Mouse (Mus musculus): ENCODE measurements at regions not wholly inside any gene's neighbourhood (a gene's known extent, or its start where the extent isn't known, plus 50 kb on each side); places are given as distances from the start of the nearest gene placed in this dataset.
"Not testable (repeated sequence)": the region's sequence is repeated elsewhere in the genome, so short reads cannot be mapped to it uniquely, and the experiment has no call there.

DNA sequence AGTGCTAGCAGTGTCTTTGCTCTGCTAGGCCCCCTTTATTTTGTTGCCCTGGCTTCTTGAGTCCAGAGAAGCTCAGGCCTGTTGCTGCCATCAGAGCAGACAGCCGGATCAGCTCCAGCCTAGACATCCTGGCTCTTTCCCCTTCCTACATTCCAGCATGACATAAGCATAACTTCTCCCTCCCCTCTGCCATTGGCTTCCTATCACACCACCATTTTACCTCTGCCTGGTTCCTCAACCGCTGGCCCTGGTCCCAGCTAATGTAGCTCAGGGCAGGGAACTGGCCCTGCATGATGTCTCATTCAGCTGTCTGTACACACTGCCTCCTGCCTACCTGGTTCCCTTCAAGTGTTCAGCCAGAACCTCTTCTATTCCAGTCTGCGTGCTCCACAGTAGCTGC lies 146.5 kb downstream of the Tmem121 start:
- no peak for ATAC-seq (ENCODE audit: low TSS enrichment)

DNA sequence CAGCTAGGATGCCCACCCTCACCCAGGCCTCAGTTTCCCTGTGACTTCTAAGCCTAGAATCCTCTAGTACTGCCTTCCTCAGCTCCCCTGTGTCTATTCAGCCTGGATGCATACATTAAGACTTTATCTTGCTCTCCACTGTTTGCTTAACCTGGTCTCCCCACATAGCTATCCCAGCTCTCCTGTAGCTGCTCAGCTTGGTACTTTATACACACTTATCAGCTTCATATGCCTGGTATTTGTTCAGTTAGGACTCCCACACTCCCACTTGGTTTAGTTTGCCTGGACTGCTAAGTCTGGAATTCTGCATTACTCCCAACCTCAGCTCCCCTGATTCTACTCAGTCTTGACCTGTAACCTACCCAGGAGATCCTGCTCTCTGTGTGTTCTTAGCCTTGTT lies 147.7 kb downstream of the Tmem121 start:
- ATAC-seq (ENCODE audit: low TSS enrichment): no peak

DNA sequence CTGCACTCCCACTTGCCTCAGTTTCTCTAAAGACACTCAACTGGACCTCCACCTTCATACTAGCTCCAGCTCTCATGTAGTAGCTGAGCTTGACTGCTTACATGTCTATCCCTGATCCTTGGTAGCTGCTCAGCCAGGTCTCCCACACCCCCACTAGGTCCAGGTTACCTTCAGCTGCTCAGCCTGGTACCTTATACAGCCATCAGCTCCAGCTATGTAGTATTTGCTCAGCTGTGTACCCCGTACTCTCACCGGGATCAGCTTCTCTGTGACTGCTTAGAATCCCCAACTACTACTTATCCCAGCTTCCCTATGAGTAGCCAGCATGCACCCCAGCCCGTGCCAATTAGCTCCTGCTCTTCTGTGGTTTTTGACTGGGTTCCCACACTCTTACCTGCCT lies 148.1 kb downstream of the Tmem121 start:
- not testable (repeated sequence) for ATAC-seq (ENCODE audit: low TSS enrichment)

DNA sequence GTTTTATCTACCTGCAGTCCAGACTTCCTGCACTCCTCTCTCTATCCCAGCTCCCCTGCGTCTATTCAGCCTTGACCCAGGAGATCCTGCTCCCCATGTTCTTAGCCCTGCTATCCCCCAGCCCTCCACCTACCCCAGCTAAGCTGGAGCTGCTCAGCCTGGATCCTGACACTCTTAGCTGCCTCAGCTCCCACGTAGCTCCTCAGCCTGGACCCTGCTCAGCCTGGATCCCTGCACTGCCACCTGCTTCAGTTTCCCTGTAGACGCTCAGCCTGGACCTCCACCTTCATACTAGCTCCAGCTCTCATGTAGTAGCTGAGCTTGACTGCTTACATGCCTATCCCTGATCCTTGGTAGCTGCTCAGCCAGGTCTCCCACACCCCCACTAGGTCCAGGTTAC lies 151.5 kb downstream of the Tmem121 start:
- ATAC-seq (ENCODE audit: low TSS enrichment): no peak

DNA sequence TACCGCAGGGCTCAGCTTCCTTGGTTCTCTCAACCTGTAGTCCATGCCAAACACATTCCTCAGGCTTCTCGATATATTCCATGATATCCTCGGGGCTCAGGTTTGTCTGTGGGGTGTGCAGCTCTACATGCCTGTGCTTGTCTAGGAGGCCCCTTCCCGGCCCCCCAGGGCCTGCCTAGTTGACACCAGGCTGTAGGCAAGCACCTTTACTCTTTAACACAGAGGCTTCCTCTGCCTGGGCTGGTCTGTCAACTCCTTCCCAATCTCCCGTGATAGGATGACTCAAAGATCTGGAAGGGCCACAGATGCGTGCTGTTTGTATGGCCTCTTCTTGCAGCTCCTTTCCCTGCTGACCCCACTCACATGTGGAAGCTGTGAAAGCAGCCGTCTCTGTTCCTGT lies 150.4 kb upstream of the Adam6b start:
- no peak for ATAC-seq (ENCODE audit: low TSS enrichment)

DNA sequence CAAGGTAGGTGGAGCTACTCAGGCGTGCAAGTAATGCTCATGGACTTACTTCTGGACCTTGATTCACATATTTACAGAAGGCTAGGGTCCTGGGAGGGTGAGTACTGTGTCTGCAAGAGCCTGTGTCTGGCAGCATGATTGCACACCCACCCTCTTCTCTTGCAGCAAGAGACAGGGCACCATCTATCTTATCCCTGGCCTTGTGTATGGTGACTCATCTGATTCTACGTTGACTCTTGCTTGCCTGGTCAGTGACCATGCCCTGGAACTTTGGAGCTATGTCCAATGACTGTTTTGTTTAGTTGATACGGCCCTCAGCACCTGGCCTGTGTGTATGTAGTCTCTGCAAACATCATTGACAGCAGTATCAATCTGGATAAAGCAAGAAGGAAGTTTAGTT lies 148.3 kb upstream of the Adam6b start:
- ATAC-seq (ENCODE audit: low TSS enrichment): no peak

DNA sequence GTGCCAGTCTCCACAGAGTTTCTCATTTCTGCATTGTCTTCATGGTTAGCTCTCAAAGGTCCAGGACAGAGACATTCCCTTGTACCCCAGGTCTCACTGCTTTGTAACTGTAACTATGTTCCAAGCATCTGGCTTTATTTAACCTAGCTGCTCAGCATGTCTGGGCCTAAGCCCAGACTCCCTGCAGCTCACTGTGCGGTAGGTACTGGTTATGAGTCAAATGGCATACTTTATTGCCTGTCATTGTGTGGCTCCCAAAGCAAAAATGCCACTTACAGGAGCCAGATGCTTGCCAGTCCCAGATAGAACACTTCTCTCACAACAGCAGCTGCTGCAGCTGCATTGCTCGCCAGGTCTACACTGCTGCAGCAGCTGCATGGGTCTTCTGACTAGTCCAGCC lies 134.2 kb upstream of the Adam6b start:
- no peak for ATAC-seq (ENCODE audit: low TSS enrichment)

DNA sequence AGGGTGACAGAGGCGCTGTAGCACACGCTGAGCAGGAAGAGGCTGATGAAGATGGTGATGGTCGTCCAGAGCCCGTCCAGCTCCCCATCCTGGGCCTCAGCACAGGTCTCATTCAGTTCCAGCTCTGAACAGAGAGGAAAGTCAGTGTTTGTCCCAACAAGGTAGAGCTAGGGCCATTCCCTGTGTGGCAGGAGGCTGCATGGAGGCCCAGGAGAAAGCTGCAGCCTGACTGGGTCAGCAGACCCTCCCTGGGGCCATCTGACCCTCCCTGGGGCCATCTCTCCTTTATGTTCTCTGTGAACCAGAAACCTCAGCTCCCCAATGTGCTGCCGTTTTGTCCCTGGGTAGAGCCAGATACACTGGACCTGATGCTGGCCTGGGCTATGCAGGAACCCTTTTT lies 131.2 kb upstream of the Adam6b start:
- no peak for ATAC-seq (ENCODE audit: low TSS enrichment)

DNA sequence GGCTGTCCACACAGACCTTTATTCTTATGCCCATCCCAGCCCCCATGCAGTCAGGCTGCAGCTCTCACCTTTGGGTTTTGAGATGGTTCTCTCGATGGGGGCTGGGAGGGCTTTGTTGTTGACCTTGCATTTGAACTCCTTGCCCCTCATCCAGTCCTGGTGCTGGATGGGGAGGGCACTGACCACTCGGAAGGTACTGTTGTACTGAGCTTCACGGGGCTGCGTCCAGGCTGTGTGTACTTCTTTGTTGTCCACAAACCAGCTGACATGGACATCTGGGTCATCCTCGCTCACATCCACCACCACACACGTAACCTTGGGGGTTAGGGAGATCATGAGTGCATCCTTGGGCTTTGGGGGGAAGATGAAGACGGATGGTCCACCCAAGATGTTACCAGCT lies 129.3 kb upstream of the Adam6b start:
- ATAC-seq (ENCODE audit: low TSS enrichment): no peak

DNA sequence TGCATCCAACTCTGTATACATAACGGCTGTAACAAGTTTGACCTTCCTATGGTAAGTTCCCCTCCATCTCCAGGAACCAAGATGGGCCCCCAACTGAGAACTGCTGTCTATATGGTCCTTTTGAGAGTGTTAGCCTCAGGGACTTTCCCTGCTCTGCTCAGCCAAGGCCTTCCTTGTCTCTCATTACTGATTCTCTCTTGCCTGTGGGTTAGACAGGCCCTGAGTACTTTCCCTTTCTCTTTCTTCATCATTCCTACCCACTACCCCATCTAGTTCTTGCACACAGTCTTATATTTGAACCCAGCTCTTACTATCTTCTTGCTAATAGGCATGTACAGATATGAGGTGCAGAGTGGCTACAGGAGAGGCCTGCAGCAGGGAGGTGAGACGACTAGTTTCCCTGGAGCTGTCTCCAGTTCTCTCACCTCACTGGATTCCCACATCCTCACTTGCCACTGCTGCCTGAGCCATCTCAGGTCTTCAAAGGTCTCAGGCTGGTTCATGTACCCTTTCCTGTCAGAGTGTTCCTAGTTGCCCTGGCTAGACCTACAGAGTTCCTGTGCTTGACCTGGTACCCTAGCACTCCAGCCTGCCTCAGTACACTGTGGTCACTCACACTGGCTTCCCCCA lies 126.8 kb upstream of the Adam6b start:
- no peak for ATAC-seq (ENCODE audit: low TSS enrichment)

DNA sequence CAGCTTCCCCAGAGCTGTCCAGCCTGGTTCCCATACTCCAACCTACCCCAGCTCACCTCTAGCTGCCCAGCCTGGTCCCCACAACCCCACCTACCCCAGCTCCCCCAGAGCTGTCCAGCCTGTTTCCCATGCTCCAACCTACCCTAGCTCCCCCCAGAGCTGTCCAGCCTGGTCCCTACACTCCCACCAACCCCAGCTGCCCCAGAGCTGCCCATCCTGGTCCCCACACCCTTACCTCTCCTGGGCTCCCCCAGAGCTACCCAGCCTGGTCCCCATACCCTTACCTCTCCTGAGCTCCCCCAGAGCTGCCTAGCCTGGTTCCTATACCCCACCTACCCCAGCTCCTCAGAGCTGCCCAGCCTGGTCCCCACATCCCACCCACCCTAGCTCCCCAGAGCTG lies 125.3 kb upstream of the Adam6b start:
- ATAC-seq (ENCODE audit: low TSS enrichment): no peak

DNA sequence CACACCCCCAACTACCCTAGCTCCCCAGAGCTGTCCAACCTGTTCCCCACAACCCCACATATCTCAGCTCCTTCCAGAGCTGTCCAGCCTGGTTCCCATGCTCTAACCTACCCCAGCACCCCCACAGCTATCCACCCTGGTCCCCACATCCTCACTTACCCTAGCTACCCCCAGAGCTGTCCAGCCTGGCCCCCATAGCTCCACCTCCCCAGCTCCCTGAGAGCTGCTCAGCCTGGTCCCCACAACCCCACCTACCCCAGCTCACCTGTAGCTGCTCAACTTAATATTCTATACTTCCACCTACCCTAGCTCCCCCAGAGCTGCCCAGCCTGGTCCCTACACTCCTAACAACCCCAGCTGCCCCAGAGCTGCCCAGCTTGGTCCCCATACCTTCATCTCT lies 124.9 kb upstream of the Adam6b start:
- ATAC-seq (ENCODE audit: low TSS enrichment): no peak

DNA sequence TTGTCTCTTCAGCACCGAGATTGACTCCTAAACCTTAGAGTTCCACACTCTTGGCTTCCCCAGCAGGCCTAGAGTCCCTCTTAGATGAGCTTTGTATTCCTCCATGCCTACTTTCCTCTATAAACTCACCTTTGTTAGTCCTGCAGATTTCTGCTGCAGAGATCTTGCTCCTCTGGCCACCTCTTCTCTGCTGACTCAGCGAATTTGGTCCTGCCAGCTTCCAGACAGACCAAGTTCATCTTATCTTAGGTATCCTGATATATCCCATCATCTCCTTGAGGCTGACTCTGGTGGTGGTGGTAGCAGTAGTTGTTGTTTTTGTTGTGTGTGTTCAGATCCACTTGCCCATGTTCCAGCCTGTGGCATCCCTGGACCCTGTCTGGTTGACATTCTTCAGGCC lies 123.5 kb upstream of the Adam6b start:
- ATAC-seq (ENCODE audit: low TSS enrichment): no peak

DNA sequence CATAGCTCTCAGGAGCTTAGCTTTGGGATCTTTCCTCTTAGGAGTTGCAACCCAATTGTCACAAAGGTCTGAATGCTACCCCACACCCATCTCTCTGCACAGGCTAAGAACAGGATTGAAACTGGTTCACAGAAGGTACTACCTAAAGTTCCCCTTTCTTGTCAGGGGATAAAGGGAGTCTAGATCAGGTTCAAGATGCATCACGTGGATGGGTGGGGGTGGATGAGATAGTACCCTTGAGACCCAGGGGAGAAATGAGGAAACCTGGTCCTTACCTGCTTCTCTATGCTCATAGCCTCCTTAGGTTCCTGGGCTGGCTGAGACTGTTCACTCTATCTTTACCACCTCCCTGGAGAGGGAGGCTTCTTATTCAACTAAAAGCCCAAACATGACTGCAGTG lies 122.9 kb upstream of the Adam6b start:
- ATAC-seq (ENCODE audit: low TSS enrichment): no peak

DNA sequence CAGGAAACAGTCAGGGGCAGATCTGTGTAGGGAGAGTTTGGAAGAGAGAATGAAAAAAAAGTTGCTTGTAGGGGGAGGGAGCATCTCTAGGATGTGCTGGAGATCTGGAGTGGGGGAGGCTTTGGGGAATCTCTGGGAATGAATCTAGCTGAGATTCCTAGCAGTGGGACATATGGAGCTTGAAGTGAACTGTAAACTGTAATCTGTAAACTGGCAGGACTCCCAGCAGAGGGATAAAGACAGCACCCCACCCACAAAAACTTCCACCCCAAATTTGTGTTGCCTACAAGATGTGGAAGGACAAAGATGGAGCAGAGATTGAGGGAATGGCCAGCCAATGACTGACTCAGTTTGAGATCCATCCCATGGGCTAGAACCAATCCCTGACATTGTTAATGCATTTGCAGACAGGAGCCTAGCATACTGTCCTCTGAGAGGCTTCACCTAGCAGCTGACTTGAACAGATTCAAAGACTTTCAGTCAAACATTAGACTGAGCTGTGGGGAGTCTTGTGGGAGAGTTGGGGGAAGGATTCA lies 87.7 kb upstream of the Adam6b start:
- ATAC-seq (ENCODE audit: low TSS enrichment): peak; percentile 98

DNA sequence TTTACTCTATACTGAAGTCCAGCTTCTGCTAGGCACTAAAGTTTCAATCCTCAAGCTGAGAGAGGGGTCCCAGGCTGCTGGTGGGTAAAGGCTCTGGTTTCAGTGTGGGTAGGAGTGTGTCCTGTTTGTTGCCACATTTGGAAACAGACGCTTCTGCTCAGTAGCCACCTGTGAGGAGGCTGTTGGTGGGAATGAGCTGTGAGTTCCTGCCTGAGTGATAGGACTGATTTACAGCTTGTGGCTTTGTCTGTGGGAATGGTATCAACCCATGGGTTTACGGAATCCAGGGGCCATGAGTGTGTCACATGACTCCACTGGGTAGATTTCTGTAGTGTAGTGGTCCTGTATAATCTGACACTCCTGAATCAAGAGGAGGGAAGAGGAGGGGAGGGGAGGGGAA lies 86.5 kb upstream of the Adam6b start:
- no peak for ATAC-seq (ENCODE audit: low TSS enrichment)

DNA sequence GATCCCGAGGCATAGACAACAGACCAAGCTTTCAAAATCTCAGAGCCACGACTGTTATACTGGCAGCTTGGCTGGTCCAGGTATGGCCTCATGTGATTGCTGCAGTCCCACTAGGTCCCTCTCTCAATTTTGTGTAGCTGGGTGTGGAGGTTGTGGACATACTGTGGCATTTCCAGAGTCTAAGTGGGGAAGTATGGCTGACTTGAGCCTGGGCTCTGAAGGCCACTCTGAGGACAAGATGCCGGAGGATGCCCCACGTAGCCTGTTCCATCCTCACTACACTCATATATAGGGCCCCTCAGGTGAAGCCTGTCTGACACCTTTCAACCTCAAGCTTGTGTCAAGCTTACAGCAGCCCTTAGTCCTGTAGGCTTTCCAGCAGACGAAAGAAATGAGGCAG lies 78.2 kb upstream of the Adam6b start:
- no peak for ATAC-seq (ENCODE audit: low TSS enrichment)

DNA sequence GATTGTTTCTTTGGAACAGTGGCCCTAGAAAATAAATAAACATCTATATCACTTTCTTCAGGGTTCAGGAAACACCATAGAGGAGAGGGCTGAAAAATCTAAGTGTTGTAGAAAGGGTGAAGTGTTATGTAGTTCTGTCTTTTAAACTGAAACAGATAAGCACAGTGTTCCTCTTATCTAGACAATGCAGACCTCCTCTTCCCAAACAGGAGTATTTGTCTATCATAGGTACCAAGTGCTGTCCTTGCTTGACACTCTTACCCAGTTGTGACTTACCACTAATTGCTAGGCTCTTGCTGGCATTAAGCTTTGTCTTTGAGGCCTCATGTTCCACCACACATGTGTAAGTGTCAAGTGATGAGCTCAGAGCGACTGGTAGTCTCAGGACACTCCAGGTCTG lies 75.3 kb upstream of the Adam6b start:
- no peak for ATAC-seq (ENCODE audit: low TSS enrichment)

DNA sequence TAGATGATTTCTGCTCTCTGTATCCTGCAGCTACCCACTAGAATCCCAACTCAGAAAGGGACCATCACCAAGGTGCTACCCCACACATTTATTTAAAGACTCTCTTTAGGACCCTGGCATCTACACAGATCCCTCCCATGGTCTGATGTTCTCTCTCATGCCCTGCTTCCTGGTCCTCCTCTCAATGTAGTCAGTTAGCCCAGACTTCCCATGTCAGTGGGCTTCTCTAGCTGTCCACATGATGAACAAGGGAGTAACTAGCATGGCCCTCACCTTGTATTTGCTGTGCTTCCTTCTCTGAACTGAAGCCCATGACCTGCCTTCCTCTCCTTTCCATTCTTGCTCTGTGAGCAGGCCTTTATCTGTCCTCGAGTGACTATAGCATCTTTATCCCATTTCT lies 71.8 kb upstream of the Adam6b start:
- ATAC-seq (ENCODE audit: low TSS enrichment): no peak

DNA sequence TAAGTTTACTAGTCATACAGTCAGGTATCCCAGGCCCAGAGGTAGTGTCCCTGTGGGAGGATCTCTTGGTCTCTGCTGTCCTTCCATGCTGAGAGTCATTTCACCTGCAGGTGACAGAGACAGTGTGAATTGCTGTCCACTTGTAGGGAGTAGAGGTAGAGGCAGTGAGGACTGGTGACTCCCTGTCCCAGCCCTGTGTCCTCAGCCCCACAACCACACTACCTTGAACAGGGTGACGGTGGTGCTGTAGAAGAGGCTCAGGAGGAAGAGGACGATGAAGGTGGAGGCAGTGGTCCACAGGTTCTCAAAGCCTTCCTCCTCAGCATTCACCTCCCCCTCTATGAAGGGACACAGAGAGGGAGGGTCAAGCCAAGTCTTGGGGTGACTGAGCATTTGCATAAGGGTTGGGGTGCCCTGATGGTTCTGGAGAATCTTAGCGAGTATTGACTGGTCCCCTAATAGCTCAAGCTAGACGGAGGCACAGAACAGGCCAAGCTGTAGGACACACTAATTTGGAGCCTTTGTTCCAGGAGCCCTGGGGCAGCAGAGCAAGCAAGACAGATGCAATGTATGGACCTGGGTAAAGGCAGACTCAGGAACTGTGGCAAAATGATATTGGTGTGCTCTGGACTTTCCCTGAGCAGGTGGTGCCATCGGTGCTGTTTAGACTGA lies 70.4 kb upstream of the Adam6b start:
- ATAC-seq (ENCODE audit: low TSS enrichment): no peak

DNA sequence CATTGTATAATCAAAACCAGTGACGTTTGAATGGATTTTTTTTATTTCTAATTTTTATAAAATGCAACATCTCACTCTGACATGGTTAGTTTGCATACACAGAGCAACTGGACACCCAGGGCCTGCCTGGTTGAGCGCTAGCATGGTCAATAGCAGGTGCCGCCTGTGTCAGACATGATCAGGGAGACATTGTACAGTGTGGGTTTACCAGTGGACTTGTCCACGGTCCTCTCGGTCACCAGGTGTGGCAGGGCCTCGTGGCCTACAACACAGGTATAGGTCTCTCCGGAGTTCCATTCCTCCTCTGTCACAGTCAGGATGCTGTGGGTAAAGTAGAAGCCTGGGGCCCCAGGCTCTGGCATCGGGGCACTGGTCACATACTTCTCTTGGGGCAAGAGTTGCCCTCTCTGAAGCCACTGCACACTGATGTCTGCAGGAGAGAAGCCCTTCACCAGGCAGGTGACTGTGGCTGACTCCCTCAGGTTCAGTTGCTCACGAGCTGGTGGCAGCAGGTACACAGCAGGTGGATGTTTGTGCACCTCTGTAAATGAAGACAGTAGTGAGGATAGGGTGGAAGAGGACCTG lies 68.5 kb upstream of the Adam6b start:
- no peak for ATAC-seq (ENCODE audit: low TSS enrichment)

DNA sequence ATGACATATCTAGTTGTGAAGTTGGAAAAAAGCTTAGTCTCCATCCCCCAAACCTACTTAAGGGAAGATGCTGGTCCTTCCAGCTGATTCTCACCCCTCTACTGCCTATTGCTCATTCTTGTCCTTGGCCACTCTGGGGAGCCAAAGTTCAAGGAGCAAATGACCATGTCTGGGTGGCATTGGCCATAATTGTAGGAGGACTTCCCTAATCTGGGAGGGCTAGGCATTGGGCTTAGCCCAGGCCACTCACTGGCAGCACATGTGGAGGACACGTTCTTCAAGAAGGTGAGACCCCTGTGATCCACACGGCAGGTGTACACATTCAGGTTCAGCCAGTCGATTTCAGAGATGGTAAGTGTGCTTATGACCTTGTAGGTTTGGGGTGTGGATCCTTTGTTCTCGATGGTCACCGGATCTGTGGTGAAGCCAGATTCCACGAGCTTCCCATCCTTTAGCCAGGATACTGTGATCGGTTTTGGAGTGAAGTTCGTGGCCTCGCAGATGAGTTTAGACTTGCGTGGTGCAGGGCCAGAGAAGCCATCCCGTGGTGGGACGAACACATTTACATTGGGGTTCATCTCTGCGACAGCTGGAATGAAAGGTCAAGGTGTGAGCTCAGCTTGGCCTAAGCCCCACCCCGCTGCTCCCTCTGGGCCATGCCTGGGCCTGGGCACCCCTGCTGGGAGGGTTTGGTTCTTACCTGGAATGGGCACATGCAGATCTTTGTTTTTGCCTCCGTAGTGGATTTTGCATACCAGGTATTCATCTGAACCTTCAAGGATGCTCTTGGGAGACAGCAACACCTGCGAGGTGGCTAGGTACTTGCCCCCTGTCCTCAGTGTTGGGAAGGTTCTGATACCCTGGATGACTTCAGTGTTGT lies 67.4 kb upstream of the Adam6b start:
- ATAC-seq (ENCODE audit: low TSS enrichment): no peak

Measured in frontal cortex, adult (tissue).